Mouse (Mus musculus) embryonic fibroblast, embryonic 13.5 days (primary cell): ENCODE measurements at regions not wholly inside any gene's neighbourhood (a gene's known extent, or its start where the extent isn't known, plus 50 kb on each side); places are given as distances from the start of the nearest gene placed in this dataset.

Experiments
- CTCF ChIP-seq: IDR thresholded peaks from 2 replicates; pipeline ENCODE4 v1.5.1; 2011; ENCODE audit warnings: mild to moderate bottlenecking, control low read depth, low read length, moderate library complexity, borderline replicate concordance; ENCODE audit not compliant: insufficient read depth
- POLR2A ChIP-seq: IDR thresholded peaks from 2 replicates; pipeline ENCODE4 v1.6.1; 2011; ENCODE audit warnings: low read depth, mild to moderate bottlenecking, control low read depth, low read length, moderate library complexity

DNA sequence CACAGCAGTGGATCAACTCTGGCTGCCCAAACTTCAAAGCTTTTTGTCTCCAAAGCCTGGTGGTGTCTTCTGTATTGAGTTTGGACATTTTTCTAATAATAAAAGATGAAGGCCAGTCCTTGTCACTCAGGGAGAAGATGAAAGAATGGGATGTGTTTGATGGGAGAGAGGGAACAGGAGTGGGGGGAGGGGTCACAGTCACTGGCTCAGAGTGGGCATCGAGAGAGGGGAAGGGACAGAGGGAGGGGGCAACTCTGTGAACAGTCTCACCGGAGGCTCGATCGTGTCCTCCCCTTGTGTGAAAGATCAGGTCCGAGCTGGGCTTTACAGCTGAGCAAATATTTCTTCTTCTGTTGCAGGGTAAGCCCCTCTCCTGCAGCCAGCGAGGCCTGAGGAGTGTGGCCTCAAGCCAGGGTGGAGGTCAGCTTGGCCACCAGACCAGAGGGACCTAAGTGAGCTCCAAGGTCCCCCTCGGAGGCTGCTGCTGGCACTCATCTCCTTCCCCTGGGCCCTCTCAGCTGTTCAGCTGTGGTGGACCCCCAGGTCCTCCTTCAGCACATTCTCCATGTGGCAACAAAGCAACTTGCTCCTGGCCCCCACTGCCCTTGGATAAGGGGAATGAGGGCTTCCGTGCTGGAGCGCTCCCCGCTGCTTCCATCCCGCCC, 108.0 kb upstream of the Zbtb40 start:
- no peak for TF ChIP-seq CTCF
- no peak for TF ChIP-seq POLR2A
